Mouse (Mus musculus) brain, adult 10 weeks (tissue): ENCODE measurements around the gene Olfr1281. TPM values are rescaled to one million over a fixed set of nuclear protein-coding genes. Genes with fewer than 3 reads are reported as not detected.

Source experiments
- polyA plus RNA-seq: library from polyadenylated mRNA; stranded (reverse); fragments of 350-450 nt; fragmentation: Illumina TruSeq; extraction: RNeasy Lipid Tissue Mini Kit (QIAGEN cat#74804); gene quantifications from one replicate; pipeline ENCODE4 v1.2.3, GENCODE M21; 2015; ENCODE audit warnings: low read depth, low replicate concordance

Olfr1281 gene
- not detected for polyA plus RNA-seq

DNA sequence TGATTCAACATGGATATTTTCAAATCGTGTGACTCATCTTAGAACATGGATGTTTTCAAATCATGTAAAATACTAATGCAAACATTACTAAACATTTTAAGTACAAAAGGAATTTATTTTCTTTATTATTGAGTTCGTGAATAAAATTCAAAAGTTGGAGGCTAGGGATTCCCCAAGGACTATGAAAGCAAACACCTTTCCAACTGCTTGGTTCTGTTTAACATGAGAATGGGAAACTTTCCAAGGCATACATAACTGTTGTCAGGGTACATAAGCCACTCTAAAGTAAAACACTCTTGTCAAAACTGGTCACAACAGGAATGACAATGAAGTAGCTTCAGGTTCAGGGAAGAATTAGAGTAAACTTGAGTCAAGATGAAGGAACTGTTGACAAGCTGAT lies at the start of gene Olfr1281:
Gene Olfr1281, plus strand, starts transcription at position 301 of the 400 bp plus-strand sequence.

DNA sequence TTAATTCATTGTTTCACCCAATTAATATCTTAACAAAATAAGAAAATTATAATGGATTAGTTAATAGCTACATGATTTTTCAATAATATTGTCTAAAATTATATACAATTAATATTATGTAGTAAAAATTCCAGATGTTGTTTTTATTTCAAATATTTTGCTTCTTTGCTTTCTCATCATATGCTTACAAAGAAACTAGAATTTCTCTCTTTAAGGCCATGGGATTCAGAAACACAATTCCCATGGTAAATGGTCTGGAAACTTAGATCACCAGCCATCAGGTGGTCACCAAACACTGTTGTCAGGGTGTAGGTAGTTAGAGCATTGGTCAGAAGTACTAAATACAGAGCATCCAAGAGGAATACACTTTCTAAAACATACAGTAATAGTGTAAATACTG lies 36.5 kb upstream of the Olfr1281 start, which contains the start of gene Olfr1278:
Gene Olfr1278, plus strand, starts transcription at position 301 of the 400 bp plus-strand sequence.

DNA sequence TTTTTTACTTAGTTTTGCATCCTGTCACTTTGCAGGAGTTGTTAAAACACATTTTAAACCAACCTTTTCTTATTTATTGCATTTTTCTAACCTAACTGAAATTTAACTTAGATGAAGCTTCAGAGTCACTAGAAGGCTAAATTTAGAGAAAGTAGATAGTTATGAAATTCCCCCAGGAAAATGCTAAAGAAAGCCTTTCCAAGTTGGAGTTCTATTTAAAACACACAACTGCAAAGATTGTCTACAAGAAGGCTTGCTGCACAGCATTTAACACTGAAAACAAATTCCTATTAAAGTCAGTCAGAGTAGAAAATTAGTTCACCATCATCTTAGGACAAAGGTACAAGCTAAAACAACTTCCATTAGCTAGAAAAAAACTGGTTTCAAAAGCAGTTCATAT lies 25.9 kb upstream of the Olfr1281 start, which contains the start of gene Olfr1279:
Gene Olfr1279, plus strand, starts transcription at position 262 of the 400 bp plus-strand sequence.

DNA sequence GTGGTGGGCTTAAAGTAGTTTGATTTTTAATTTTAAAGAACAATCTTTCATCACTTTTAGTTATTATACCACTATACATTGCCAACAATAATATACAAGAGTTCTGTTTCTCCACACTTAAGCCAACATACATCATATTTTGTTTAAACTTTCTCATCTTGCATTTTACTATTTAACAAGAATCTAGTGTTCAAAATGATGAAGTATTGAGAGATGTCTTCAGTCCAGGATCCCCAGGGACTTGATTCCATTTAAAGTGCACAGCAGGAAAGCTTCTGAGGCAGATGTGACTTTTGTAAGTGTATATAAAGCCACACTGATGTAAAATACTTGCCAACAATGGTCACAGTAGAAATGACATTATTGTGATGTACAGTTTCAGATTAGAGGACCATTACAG lies 12.6 kb upstream of the Olfr1281 start, which contains the start of gene Olfr1280:
Gene Olfr1280, plus strand, starts transcription at position 301 of the 400 bp plus-strand sequence.

DNA sequence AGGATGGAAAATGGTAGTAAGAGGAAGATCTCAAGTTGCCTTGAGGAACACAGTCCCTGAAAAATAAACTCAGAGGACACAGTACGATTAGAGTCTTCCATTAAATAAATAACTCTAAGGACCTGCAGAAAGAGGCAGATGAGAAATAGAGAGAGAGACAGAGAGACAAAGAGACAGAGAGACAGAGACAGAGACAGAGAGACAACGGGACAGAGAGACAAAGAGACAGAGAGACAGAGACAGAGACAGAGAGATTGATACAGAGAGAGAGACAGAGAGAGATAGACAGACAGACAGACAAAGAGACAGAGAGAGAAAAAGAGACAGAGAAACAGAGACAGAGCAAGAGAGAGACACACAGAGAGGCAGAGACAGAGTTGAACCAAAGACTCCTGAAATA lies 9.7 kb downstream of the Olfr1281 start, which contains the start of gene Olfr1282:
Gene Olfr1282, minus strand, starts transcription at position 101 of the 400 bp plus-strand sequence.

DNA sequence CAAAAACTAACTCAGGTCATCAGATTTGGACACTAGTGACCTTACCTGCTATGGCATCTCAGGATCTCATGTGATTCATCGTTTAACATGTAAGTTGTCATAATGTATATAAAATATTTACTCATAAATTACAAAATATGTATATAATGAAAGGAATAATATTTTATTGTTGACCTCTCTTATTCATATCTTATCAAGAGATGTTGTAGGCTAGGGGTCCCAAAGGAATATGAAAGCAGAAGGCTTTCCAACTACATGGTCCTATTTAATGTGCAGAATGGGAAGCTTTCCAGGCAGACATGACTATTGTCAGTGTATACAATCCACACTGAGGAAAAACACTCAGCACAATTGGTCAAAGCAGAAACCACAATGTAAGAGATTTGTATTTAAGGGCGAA lies 40.2 kb downstream of the Olfr1281 start, which contains the start of gene Olfr1283:
Gene Olfr1283, plus strand, starts transcription at position 301 of the 400 bp plus-strand sequence.

DNA sequence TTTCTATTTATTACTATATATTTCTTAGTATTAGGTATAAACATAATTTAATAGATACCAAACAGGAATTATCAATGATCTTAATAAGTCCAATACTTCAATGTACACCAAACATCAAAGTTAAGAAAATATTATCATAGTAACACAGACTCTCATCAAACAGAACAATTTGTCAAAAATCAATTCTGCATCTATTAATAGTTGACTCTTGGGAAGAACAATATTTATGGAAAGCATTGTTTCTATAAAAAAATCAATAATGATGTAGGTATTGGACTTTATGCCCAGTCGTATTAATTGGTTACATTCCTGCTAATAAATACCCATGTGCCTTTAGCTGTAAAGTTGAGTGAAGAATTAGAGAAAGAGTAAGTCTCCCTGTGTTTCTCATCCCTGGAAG lies 48.9 kb downstream of the Olfr1281 start, which contains the start of gene Olfr1284:
Gene Olfr1284, plus strand, starts transcription at position 301 of the 400 bp plus-strand sequence.

Other genes starting within 250 kb of the Olfr1281 start
- not detected for gene Gm13941, start 220.5 kb upstream of the Olfr1281 start, polyA plus RNA-seq
- gene Gm15130, start 173.6 kb upstream of the Olfr1281 start, polyA plus RNA-seq, result not detected
- gene 4930430A15Rik, start 96.9 kb upstream of the Olfr1281 start, polyA plus RNA-seq, result not detected
- not detected for gene Olfr1275, start 91.2 kb upstream of the Olfr1281 start, polyA plus RNA-seq
- not detected for gene Olfr1276, start 72.0 kb upstream of the Olfr1281 start, polyA plus RNA-seq
- not detected for gene Olfr1277, start 52.4 kb upstream of the Olfr1281 start, polyA plus RNA-seq
- not detected for gene Olfr1278, start 36.4 kb upstream of the Olfr1281 start, polyA plus RNA-seq
- not detected for gene Olfr1279, start 25.9 kb upstream of the Olfr1281 start, polyA plus RNA-seq
- not detected for gene Olfr1280, start 12.5 kb upstream of the Olfr1281 start, polyA plus RNA-seq
- not detected for gene Olfr1282, start 9.6 kb downstream of the Olfr1281 start, polyA plus RNA-seq
- gene Olfr1283, start 40.3 kb downstream of the Olfr1281 start, polyA plus RNA-seq, result not detected
- gene Olfr1284, start 49.0 kb downstream of the Olfr1281 start, polyA plus RNA-seq, result not detected
- gene Olfr1286, start 96.6 kb downstream of the Olfr1281 start, polyA plus RNA-seq, result not detected
- not detected for gene Olfr1287, start 122.6 kb downstream of the Olfr1281 start, polyA plus RNA-seq
- not detected for gene Olfr1288, start 147.6 kb downstream of the Olfr1281 start, polyA plus RNA-seq
- not detected for gene Olfr1289, start 154.3 kb downstream of the Olfr1281 start, polyA plus RNA-seq
- not detected for gene Olfr1290, start 167.3 kb downstream of the Olfr1281 start, polyA plus RNA-seq
- gene Olfr1291-ps1, start 170.7 kb downstream of the Olfr1281 start, polyA plus RNA-seq, result not detected
- not detected for gene Olfr1293-ps, start 198.7 kb downstream of the Olfr1281 start, polyA plus RNA-seq
- not detected for gene Olfr1294, start 213.8 kb downstream of the Olfr1281 start, polyA plus RNA-seq
- not detected for gene Olfr1295, start 243.2 kb downstream of the Olfr1281 start, polyA plus RNA-seq